Mouse (Mus musculus): ENCODE measurements around the gene Zfp54. TPM values are rescaled to one million over a fixed set of nuclear protein-coding genes. Genes with fewer than 3 reads are reported as not detected.

The Zfp54 gene
- polyA plus RNA-seq, 1 experiment from 2014 or later = 1.7 TPM

Other genes with a start within 250 kb of the Zfp54 start
- not detected in 2 replicates for gene Vmn1r234, start 197.1 kb upstream of the Zfp54 start, polyA plus RNA-seq (2015; fragmentation: Nextera tagmentation; extraction: Ambion mirVana)
- gene Vmn1r235, start 166.8 kb upstream of the Zfp54 start, polyA plus RNA-seq (2015; fragmentation: Nextera tagmentation; extraction: Ambion mirVana) = not detected in 2 replicates
- not detected in 2 replicates for gene Vmn1r236, start 140.3 kb upstream of the Zfp54 start, polyA plus RNA-seq (2015; fragmentation: Nextera tagmentation; extraction: Ambion mirVana)
- not detected in 2 replicates for gene Vmn1r237, start 111.4 kb upstream of the Zfp54 start, polyA plus RNA-seq (2015; fragmentation: Nextera tagmentation; extraction: Ambion mirVana)
- gene Zfp677, start 39.5 kb upstream of the Zfp54 start, polyA plus RNA-seq (2015; fragmentation: Nextera tagmentation; extraction: Ambion mirVana) = 0.50 and 0.54 TPM in 2 replicates
- 6.2 and 6.3 TPM in 2 replicates for gene Zfp51, start 27.1 kb downstream of the Zfp54 start, polyA plus RNA-seq (2015; fragmentation: Nextera tagmentation; extraction: Ambion mirVana)
- 3.1 TPM in 2 replicates for gene Zfp53, start 65.8 kb downstream of the Zfp54 start, polyA plus RNA-seq (2015; fragmentation: Nextera tagmentation; extraction: Ambion mirVana)
- 0.59 and 0.86 TPM in 2 replicates for gene Zfp52, start 112.3 kb downstream of the Zfp54 start, polyA plus RNA-seq (2015; fragmentation: Nextera tagmentation; extraction: Ambion mirVana)
- gene Zfp948, start 143.8 kb downstream of the Zfp54 start, polyA plus RNA-seq (2015; fragmentation: Nextera tagmentation; extraction: Ambion mirVana) = 5.1 and 5.2 TPM in 2 replicates
- gene Zfp983, start 227.4 kb downstream of the Zfp54 start, polyA plus RNA-seq (2015; fragmentation: Nextera tagmentation; extraction: Ambion mirVana) = 0.91 and 1.5 TPM in 2 replicates